Mouse (Mus musculus) thymus, postnatal 14 days (tissue): ENCODE measurements at regions not wholly inside any gene's neighbourhood (a gene's known extent, or its start where the extent isn't known, plus 50 kb on each side); places are given as distances from the start of the nearest gene placed in this dataset.
A peak's percentile ranks its signal among the peaks of the same experiment; 100 is the strongest.

ENCODE experiments used
- DNase-seq: peaks from one replicate; pipeline ENCODE4 v3.0.0; 2021

- DNase-seq: no peak
Measured at GRCm38 (mm10) chr3:146337429-146337828, 67.0 kb upstream of the Ssx2ip start.

GRCm38 (mm10) chr3:146337861-146338281 lies 66.6 kb upstream of the Ssx2ip start:
- no peak for DNase-seq

GRCm38 (mm10) chr3:146338445-146338844 lies 66.0 kb upstream of the Ssx2ip start:
- no peak for DNase-seq

GRCm38 (mm10) chr3:146340316-146341055 lies 64.0 kb upstream of the Ssx2ip start:
- DNase-seq: no peak

- DNase-seq: no peak
Measured at GRCm38 (mm10) chr3:146341652-146342340, 62.6 kb upstream of the Ssx2ip start.

- DNase-seq: no peak
Measured at GRCm38 (mm10) chr3:146342727-146343126, 61.7 kb upstream of the Ssx2ip start.

GRCm38 (mm10) chr3:146343649-146344401 lies 60.6 kb upstream of the Ssx2ip start:
- peak; percentile 61 for DNase-seq

- no peak for DNase-seq
Measured at GRCm38 (mm10) chr3:146344402-146345025, 59.9 kb upstream of the Ssx2ip start.

- DNase-seq: peak; percentile 59
Measured at GRCm38 (mm10) chr3:146345308-146345780, 59.1 kb upstream of the Ssx2ip start.

GRCm38 (mm10) chr3:146345946-146346345 lies 58.5 kb upstream of the Ssx2ip start:
- DNase-seq: no peak

GRCm38 (mm10) chr3:146347311-146347710 lies 57.1 kb upstream of the Ssx2ip start:
- DNase-seq: no peak

GRCm38 (mm10) chr3:146348921-146349320 lies 55.5 kb upstream of the Ssx2ip start:
- DNase-seq: no peak

- DNase-seq: no peak
Measured at GRCm38 (mm10) chr3:146349393-146349792, 55.0 kb upstream of the Ssx2ip start.

GRCm38 (mm10) chr3:146350126-146350525 lies 54.3 kb upstream of the Ssx2ip start:
- DNase-seq: no peak

GRCm38 (mm10) chr3:146351468-146351867 lies 53.0 kb upstream of the Ssx2ip start:
- DNase-seq: no peak

GRCm38 (mm10) chr3:146352187-146352586 lies 52.3 kb upstream of the Ssx2ip start:
- DNase-seq: peak; percentile 46

GRCm38 (mm10) chr3:146353961-146354360 lies 50.5 kb upstream of the Ssx2ip start:
- no peak for DNase-seq
